26 mouse cellular contexts compared by ENCODE assay signal in genomic region chr11:79157729-79158128, GRCm38 (mm10). TPM values are rescaled to one million over a fixed set of nuclear protein-coding genes. Genes with fewer than 3 reads are reported as not detected.
DNase-seq lines count a peak whose midpoint lies in the region; ATAC-seq lines count a peak whose summit lies in the region.
"Had no signal": no experiment of that assay in that cellular context is flagged by ENCODE, and none has a peak within 500 bp of the region (broad histone marks: within the 10 kb centered on the region; RNA-seq: fewer than 3 reads in every experiment).

No protein-coding gene starts in this region.

- H3K4me2 ChIP-seq in heart, embryonic 16.5 days (ENCODE audit: low read depth, low read length), result no peak overlapping the region
- H3K4me2 ChIP-seq: embryonic facial prominence, embryonic 13.5 days; forebrain, embryonic 12.5 days; liver, embryonic 15.5 days; lung, embryonic 15.5 days had no signal

- no peak for DNase-seq in heart, embryonic 10.5 days (ENCODE audit: low spot score)
- no peak for DNase-seq in heart, postnatal 14 days
- no peak for DNase-seq in heart, postnatal 25 days (ENCODE audit: low spot score)
- peak; percentile 35 for DNase-seq in ZHBTc4 (ENCODE audit: low read depth, low spot score)
- DNase-seq in T-cell, adult 2 months (ENCODE audit: low spot score), result no peak
- DNase-seq: adrenal gland, postnatal 25 days; cerebellum, adult 8-10 months; cerebellum, postnatal 36 days; embryo, embryonic 11 days; gastrocnemius, adult 2 months; kidney, adult 9 months; left cerebral cortex, postnatal 4 days; liver; lung, postnatal 36 days; midbrain, embryonic 14.5 days; spleen, adult 18-20 months; thymus, postnatal 14 days had no signal

- peak; percentile 28 for ATAC-seq in heart, embryonic 16.5 days (replicated peaks; ENCODE audit: extremely low read depth, insufficient read depth, low FRiP score)
- ATAC-seq in megakaryocyte, adult 5-6 weeks (ENCODE audit: poor library complexity, severe bottlenecking), result peak; percentile 43; the same call in 1 of the 2 replicates
- ATAC-seq: hindbrain, embryonic 16.5 days had no signal

- H3K36me3 ChIP-seq in heart, embryonic 10.5 days, result no peaks in the 10 kb centered on the region
- no peaks in the 10 kb centered on the region for H3K36me3 ChIP-seq in heart, embryonic 16.5 days (ENCODE audit: control insufficient read depth, insufficient read depth)
- H3K36me3 ChIP-seq: embryonic facial prominence, embryonic 13.5 days; forebrain, embryonic 12.5 days; hindbrain, embryonic 10.5 days; liver, embryonic 15.5 days; lung, embryonic 15.5 days had no signal

- H3K27ac ChIP-seq in heart, embryonic 10.5 days, result peak overlapping the region; percentile 62; the same call in 1 of the 2 replicates
- peak overlapping the region; percentile 29; the same call in 1 of the 2 replicates for H3K27ac ChIP-seq in heart, embryonic 16.5 days (ENCODE audit: low read length)
- H3K27ac ChIP-seq: embryonic facial prominence, embryonic 13.5 days; forebrain, embryonic 12.5 days; gastrocnemius, adult 2 months; hindbrain, embryonic 10.5 days; liver, embryonic 15.5 days; lung, embryonic 15.5 days had no signal

- H3K9ac ChIP-seq in heart, embryonic 16.5 days (ENCODE audit: low read length), result no peak overlapping the region
- H3K9ac ChIP-seq: embryonic facial prominence, embryonic 13.5 days; forebrain, embryonic 12.5 days; liver, embryonic 15.5 days; lung, embryonic 15.5 days had no signal

- no peak overlapping the region for H3K4me3 ChIP-seq in heart, embryonic 10.5 days
- H3K4me3 ChIP-seq in heart, embryonic 16.5 days (ENCODE audit: low read length), result no peak overlapping the region
- H3K4me3 ChIP-seq: embryonic facial prominence, embryonic 13.5 days; erythroblast, embryonic 14.5 days; forebrain, embryonic 12.5 days; gastrocnemius, adult 2 months; hindbrain, embryonic 10.5 days; liver, embryonic 15.5 days; lung, embryonic 15.5 days had no signal

- no peaks in the 10 kb centered on the region for H3K9me3 ChIP-seq in heart, embryonic 10.5 days
- H3K9me3 ChIP-seq in heart, embryonic 16.5 days (replicated peaks; ENCODE audit: control insufficient read depth, low read length), result no peaks in the 10 kb centered on the region
- H3K9me3 ChIP-seq: embryonic facial prominence, embryonic 13.5 days; forebrain, embryonic 12.5 days; hindbrain, embryonic 10.5 days; liver, embryonic 15.5 days; lung, embryonic 15.5 days had no signal

- peaks cover 14% of the 10 kb centered on the region for H3K4me1 ChIP-seq in heart, embryonic 10.5 days
- H3K4me1 ChIP-seq in heart, embryonic 16.5 days (ENCODE audit: control insufficient read depth, insufficient read depth, low read length), result peaks cover 6% of the 10 kb centered on the region; the same call in 1 of the 2 replicates
- H3K4me1 ChIP-seq: embryonic facial prominence, embryonic 13.5 days; forebrain, embryonic 12.5 days; lung, embryonic 15.5 days had no signal

- WGBS in heart, embryonic 10.5 days, result 60% methylated on average over 4 of the region's 4 CpGs
- 62% methylated on average over 4 of the region's 4 CpGs for WGBS in heart, embryonic 16.5 days

- H3K27me3 ChIP-seq in heart, embryonic 10.5 days (ENCODE audit: insufficient read depth, poor library complexity, severe bottlenecking), result no peaks in the 10 kb centered on the region
- no peaks in the 10 kb centered on the region for H3K27me3 ChIP-seq in heart, embryonic 16.5 days (ENCODE audit: control insufficient read depth, insufficient read depth, low read length)
- H3K27me3 ChIP-seq: embryonic facial prominence, embryonic 13.5 days; forebrain, embryonic 12.5 days; liver, embryonic 15.5 days; lung, embryonic 15.5 days had no signal

- intact Hi-C loops in heart, postnatal 14 days (cut with DNase I), result loop anchor here (10.0 kb wide), 1 partner anchor 313 kb away; no protein-coding TSS in a partner anchor
- intact Hi-C loops in heart, postnatal 25 days (cut with DNase I), result no loop called here

RNA-seq across cellular contexts. Expression of gene Ksr1, which starts 11.5 kb away (rescaled TPM):
- 1.9 and 3.3 TPM in 2 replicates for polyA plus RNA-seq in heart, embryonic 10.5 days (2016; fragmentation: Nextera tagmentation; extraction: Ambion mirVana)
- 10 to 100 TPM; 10.2 to 10.7 TPM for total RNA-seq in heart, postnatal 14 days (2021)
- polyA plus RNA-seq in heart, embryonic 16.5 days (2015; fragmentation: Nextera tagmentation; extraction: Ambion mirVana), result 3.3 TPM in 2 replicates
- 1 to 10 TPM; 7.3 TPM for total RNA-seq in heart, postnatal 25 days (2021)
- total RNA-seq in megakaryocyte, adult 5-6 weeks (2015), result 6.4 and 6.8 TPM in 2 replicates
- 5.2 and 10.8 TPM in 2 replicates for total RNA-seq in megakaryocyte, adult 5-6 weeks (2017)
